Comparison of ENCODE assay signal across 10 mouse cellular contexts in genomic region chr17:34388513-34388912, GRCm38 (mm10). TPM values are rescaled to one million over a fixed set of nuclear protein-coding genes. Genes with fewer than 3 reads are reported as not detected.
DNase-seq lines count a peak whose midpoint lies in the region; ATAC-seq and TF ChIP-seq lines count a peak whose summit lies in the region.
"Had no signal": no experiment of that assay in that cellular context is flagged by ENCODE, and none has a peak within 500 bp of the region (broad histone marks: within the 10 kb centered on the region; RNA-seq: fewer than 3 reads in every experiment).

No protein-coding gene starts in this region.

- WGBS in cerebellum, adult 2 months: 36% methylated on average over 4 of the region's 4 CpGs
- WGBS in midbrain, embryonic 14.5 days: 36% methylated on average over 4 of the region's 4 CpGs
- 37% methylated on average over 4 of the region's 4 CpGs for WGBS in midbrain, embryonic 15.5 days

- H3K9ac ChIP-seq in midbrain, embryonic 14.5 days (replicated peaks; ENCODE audit: low read length): no peak overlapping the region
- H3K9ac ChIP-seq in midbrain, embryonic 15.5 days: no peak overlapping the region

- peak; percentile 15 to 46 for DNase-seq in cerebellum, adult 2 months
- peak; percentile 58 for DNase-seq in midbrain, embryonic 14.5 days
- DNase-seq in cerebellum, postnatal 25 days: peak; percentile 41 to 67
- peak; percentile 41 to 46 for DNase-seq in lung, adult 18-20 months
- peak; percentile 61 for DNase-seq in thymus, postnatal 4 days
- no peak for DNase-seq in right cerebral cortex, postnatal 36 days (ENCODE audit: low spot score in 2 of 2)

- TF ChIP-seq POLR2A in cerebellum, adult 2 months (IDR thresholded peaks at IDR 0.05; ENCODE audit: borderline replicate concordance, insufficient read depth, low read length): no peak

- no peaks in the 10 kb centered on the region for H3K36me3 ChIP-seq in midbrain, embryonic 14.5 days (ENCODE audit: control insufficient read depth, insufficient read depth, low read length)
- no peaks in the 10 kb centered on the region for H3K36me3 ChIP-seq in midbrain, embryonic 15.5 days (replicated peaks)

- no peak overlapping the region for H3K4me3 ChIP-seq in cerebellum, adult 2 months (replicated peaks; ENCODE audit: insufficient read depth, low read depth, low read length)
- H3K4me3 ChIP-seq in midbrain, embryonic 14.5 days (replicated peaks; ENCODE audit: low read depth, low read length): no peak overlapping the region
- no peak overlapping the region for H3K4me3 ChIP-seq in midbrain, embryonic 15.5 days
- H3K4me3 ChIP-seq: megakaryocyte, embryonic 14.5 days had no signal

- H3K4me1 ChIP-seq in cerebellum, adult 2 months (ENCODE audit: control insufficient read depth, insufficient read depth, low read length): no peaks in the 10 kb centered on the region; the same call in 1 of the 2 replicates
- H3K4me1 ChIP-seq in midbrain, embryonic 14.5 days (ENCODE audit: control insufficient read depth, insufficient read depth, low read length): no peaks in the 10 kb centered on the region
- H3K4me1 ChIP-seq in midbrain, embryonic 15.5 days: 0 out of 2 replicates have a peak, but pooled peaks cover 4% of the 10 kb centered on the region

- H3K27me3 ChIP-seq in cerebellum, adult 2 months (ENCODE audit: control insufficient read depth, insufficient read depth, low read length): no peaks in the 10 kb centered on the region
- no peaks in the 10 kb centered on the region for H3K27me3 ChIP-seq in midbrain, embryonic 14.5 days (ENCODE audit: control insufficient read depth, insufficient read depth, low read length)
- no peaks in the 10 kb centered on the region for H3K27me3 ChIP-seq in midbrain, embryonic 15.5 days (replicated peaks)

- H3K4me2 ChIP-seq in midbrain, embryonic 14.5 days (ENCODE audit: low read length): no peak overlapping the region
- H3K4me2 ChIP-seq in midbrain, embryonic 15.5 days: no peak overlapping the region

- no peak for ATAC-seq in cerebellum, adult (ENCODE audit: insufficient number of reproducible peaks, low FRiP score, low TSS enrichment)
- no peak for ATAC-seq in midbrain, embryonic 14.5 days (ENCODE audit: low FRiP score, low TSS enrichment)
- ATAC-seq in midbrain, embryonic 15.5 days (replicated peaks): no peak

- peak; percentile 81 for TF ChIP-seq CTCF in cerebellum, adult 2 months (IDR thresholded peaks at IDR 0.05; ENCODE audit: borderline replicate concordance, insufficient read depth, low read depth, low read length)

- no peaks in the 10 kb centered on the region for H3K9me3 ChIP-seq in midbrain, embryonic 14.5 days (ENCODE audit: control insufficient read depth, low read length)
- H3K9me3 ChIP-seq in midbrain, embryonic 15.5 days: no peaks in the 10 kb centered on the region
- H3K9me3 ChIP-seq: megakaryocyte, embryonic 14.5 days had no signal

- no peak overlapping the region for H3K27ac ChIP-seq in cerebellum, adult 2 months (ENCODE audit: insufficient read depth, low read length)
- no peak overlapping the region for H3K27ac ChIP-seq in midbrain, embryonic 14.5 days (replicated peaks; ENCODE audit: low read depth, low read length)
- H3K27ac ChIP-seq in midbrain, embryonic 15.5 days: no peak overlapping the region

RNA-seq across cellular contexts. Expression of gene BC051142, which starts 10.1 kb away (rescaled TPM):
- 5.8 and 6.5 TPM in 2 replicates for polyA plus RNA-seq in cerebellum, adult 2 months (2012; rRNA removed)
- 5.8 and 6.2 TPM in 2 replicates for polyA plus RNA-seq in midbrain, embryonic 14.5 days (2014; fragmentation: Nextera tagmentation; extraction: Ambion mirVana)
- polyA plus RNA-seq in midbrain, embryonic 15.5 days (2015; fragmentation: Nextera tagmentation; extraction: Ambion mirVana): 5.8 and 7.1 TPM in 2 replicates
- polyA plus RNA-seq: heart, embryonic 14.5 days had no signal

RNA-seq across cellular contexts. Expression of gene Btnl1, which starts 11.6 kb away (rescaled TPM):
- polyA plus RNA-seq in cerebellum, adult 2 months (2012; rRNA removed): not detected in 2 replicates
- polyA plus RNA-seq in midbrain, embryonic 14.5 days (2014; fragmentation: Nextera tagmentation; extraction: Ambion mirVana): not detected in 2 replicates
- not detected in 2 replicates for polyA plus RNA-seq in midbrain, embryonic 15.5 days (2015; fragmentation: Nextera tagmentation; extraction: Ambion mirVana)
- polyA plus RNA-seq: heart, embryonic 14.5 days had no signal

RNA-seq across cellular contexts. Expression of gene Btnl2, which starts 33.9 kb away (rescaled TPM):
- not detected in 2 replicates for polyA plus RNA-seq in cerebellum, adult 2 months (2012; rRNA removed)
- not detected in 2 replicates for polyA plus RNA-seq in midbrain, embryonic 14.5 days (2014; fragmentation: Nextera tagmentation; extraction: Ambion mirVana)
- not detected in 2 replicates for polyA plus RNA-seq in midbrain, embryonic 15.5 days (2015; fragmentation: Nextera tagmentation; extraction: Ambion mirVana)
- polyA plus RNA-seq: heart, embryonic 14.5 days had no signal

Comparison
In these comparisons a context has a peak if more than half of its experiments do, and no peak if none do; other contexts are left out.
1. DNase-seq: peak in cerebellum, adult 2 months (2 of 2), midbrain, embryonic 14.5 days (single experiment), cerebellum, postnatal 25 days (2 of 2), lung, adult 18-20 months (2 of 2) and thymus, postnatal 4 days (single experiment); none in right cerebral cortex, postnatal 36 days (0 of 2).